In the genomic region with DNA sequence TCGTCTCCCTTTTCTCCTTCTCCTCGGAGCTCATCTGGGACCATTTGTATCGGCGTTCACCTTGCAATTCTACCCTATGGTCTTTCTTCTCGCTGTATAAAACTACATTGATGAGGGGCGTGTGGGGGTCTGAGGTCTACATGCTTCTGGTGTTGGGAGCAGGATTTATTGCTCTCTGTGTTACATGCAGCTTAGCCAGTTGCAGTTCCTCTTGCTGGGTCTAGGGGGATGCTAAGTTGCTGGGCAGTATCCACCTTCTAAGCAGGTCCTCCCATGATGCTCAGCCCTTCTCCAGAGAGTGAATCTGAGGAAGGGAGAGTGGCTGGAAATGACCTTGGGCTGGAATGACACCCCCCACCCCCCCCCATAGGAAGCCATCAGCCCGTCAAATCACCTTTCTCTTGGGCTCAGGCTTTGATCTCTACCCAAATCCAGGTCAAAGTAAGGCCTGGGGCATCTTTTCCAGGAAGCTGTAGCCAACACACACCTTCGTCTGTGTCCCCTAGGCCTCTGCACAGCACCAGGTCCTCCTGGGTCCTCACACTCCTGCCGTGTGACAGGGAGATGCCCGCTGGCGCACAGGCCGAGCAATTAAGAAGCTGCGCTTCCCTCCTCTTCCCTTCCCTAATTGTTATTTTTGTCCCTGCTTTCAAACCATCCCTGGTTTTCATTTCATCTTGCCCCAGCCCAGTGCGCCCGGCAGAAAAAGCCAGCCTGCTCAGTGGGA, we compare ENCODE assay signal across 15 mouse cellular contexts.
DNase-seq lines count a peak whose midpoint lies in the region; ATAC-seq and TF ChIP-seq lines count a peak whose summit lies in the region.
"Had no signal": no experiment of that assay in that cellular context is flagged by ENCODE, and none has a peak within 500 bp of the region (broad histone marks: within the 10 kb centered on the region; RNA-seq: fewer than 3 reads in every experiment).

No protein-coding gene starts in this region.

- H3K4me2 ChIP-seq in forebrain, embryonic 12.5 days = no peak overlapping the region
- no peak overlapping the region for H3K4me2 ChIP-seq in forebrain, embryonic 13.5 days
- no peak overlapping the region for H3K4me2 ChIP-seq in kidney, embryonic 16.5 days (replicated peaks; ENCODE audit: low read depth, low read length)
- H3K4me2 ChIP-seq: heart, embryonic 12.5 days; limb, embryonic 15.5 days; neural tube, embryonic 12.5 days had no signal

- DNase-seq in left cerebral cortex, postnatal 4 days = peak; percentile 8
- DNase-seq in left cerebral cortex, adult 2 months (ENCODE audit: extremely low spot score in 1 of 2, low spot score in 2 of 2) = no peak
- no peak for DNase-seq in frontal cortex, postnatal 36 days (ENCODE audit: low spot score in 2 of 2)
- no peak for DNase-seq in ovary, postnatal 10 days (ENCODE audit: low spot score)
- DNase-seq: adrenal gland, postnatal 14 days; cerebellum, postnatal 10 days; gastrocnemius, postnatal 14 days; right cerebral cortex, adult 18-20 months had no signal

- H3K9me3 ChIP-seq in forebrain, embryonic 12.5 days = no peaks in the 10 kb centered on the region
- H3K9me3 ChIP-seq in forebrain, embryonic 13.5 days (replicated peaks) = no peaks in the 10 kb centered on the region; the same call in 1 of the 2 replicates
- H3K9me3 ChIP-seq in kidney, embryonic 16.5 days (ENCODE audit: low read length) = no peaks in the 10 kb centered on the region
- H3K9me3 ChIP-seq: heart, embryonic 12.5 days; limb, embryonic 15.5 days; neural tube, embryonic 12.5 days had no signal

- TF ChIP-seq CTCF in left cerebral cortex, adult 2 months (IDR thresholded peaks at IDR 0.05) = no peak; the same call in 1 of the 2 replicates
- peak; percentile 8; the same call in 1 of the 2 replicates for TF ChIP-seq CTCF in olfactory bulb, adult 2 months (IDR thresholded peaks at IDR 0.05; ENCODE audit: insufficient read depth, low read depth, low read length)

- no peak overlapping the region for H3K9ac ChIP-seq in forebrain, embryonic 12.5 days
- H3K9ac ChIP-seq in forebrain, embryonic 13.5 days = no peak overlapping the region
- H3K9ac ChIP-seq in kidney, embryonic 16.5 days (replicated peaks; ENCODE audit: low read length) = no peak overlapping the region
- H3K9ac ChIP-seq: heart, embryonic 12.5 days; limb, embryonic 15.5 days; neural tube, embryonic 12.5 days had no signal

- intact Hi-C loops in left cerebral cortex, postnatal 4 days (cut with DNase I) = no loop called here
- intact Hi-C loops in left cerebral cortex, adult 2 months (cut with DNase I) = no loop called here

- no peak overlapping the region for H3K27ac ChIP-seq in forebrain, embryonic 12.5 days
- H3K27ac ChIP-seq in forebrain, embryonic 13.5 days = no peak overlapping the region
- no peak overlapping the region for H3K27ac ChIP-seq in left cerebral cortex, adult 2 months
- H3K27ac ChIP-seq in kidney, embryonic 16.5 days (ENCODE audit: low read length) = 0 out of 2 replicates have a peak overlapping the region, but pooled peaks have one; percentile 45
- H3K27ac ChIP-seq in olfactory bulb, adult 2 months (ENCODE audit: insufficient read depth, low read depth, low read length) = no peak overlapping the region
- H3K27ac ChIP-seq: limb, embryonic 15.5 days; neural tube, embryonic 12.5 days had no signal

- ATAC-seq in forebrain, embryonic 12.5 days (ENCODE audit: low FRiP score) = 0 out of 2 replicates have a peak, but pooled peaks have one; percentile 49
- no peak for ATAC-seq in forebrain, embryonic 13.5 days
- ATAC-seq in kidney, embryonic 16.5 days (ENCODE audit: low FRiP score, low TSS enrichment) = 0 out of 2 replicates have a peak, but pooled peaks have one; percentile 61

- H3K27me3 ChIP-seq in forebrain, embryonic 12.5 days = peaks cover 31% of the 10 kb centered on the region
- H3K27me3 ChIP-seq in forebrain, embryonic 13.5 days = peaks cover 18% of the 10 kb centered on the region
- H3K27me3 ChIP-seq in kidney, embryonic 16.5 days (ENCODE audit: insufficient read depth, low read length) = no peaks in the 10 kb centered on the region
- H3K27me3 ChIP-seq: heart, embryonic 12.5 days; limb, embryonic 15.5 days; neural tube, embryonic 12.5 days had no signal

- TF ChIP-seq POLR2A in olfactory bulb, adult 2 months (IDR thresholded peaks at IDR 0.05; ENCODE audit: insufficient read depth, low read depth, low read length) = no peak

- peaks cover 26% of the 10 kb centered on the region for H3K4me1 ChIP-seq in forebrain, embryonic 12.5 days
- peaks cover 9% of the 10 kb centered on the region for H3K4me1 ChIP-seq in forebrain, embryonic 13.5 days
- peaks cover 16% of the 10 kb centered on the region; the same call in 1 of the 2 replicates for H3K4me1 ChIP-seq in kidney, embryonic 16.5 days (ENCODE audit: insufficient read depth, low read length)
- H3K4me1 ChIP-seq in olfactory bulb, adult 2 months (ENCODE audit: control insufficient read depth, insufficient read depth, low read length) = peaks cover 4% of the 10 kb centered on the region

- 46% methylated on average over 15 of the region's 15 CpGs for WGBS in forebrain, embryonic 12.5 days
- 49% methylated on average over 15 of the region's 15 CpGs for WGBS in forebrain, embryonic 13.5 days
- WGBS in kidney, embryonic 16.5 days = 58% methylated on average over 15 of the region's 15 CpGs
- 63% methylated on average over 15 of the region's 15 CpGs for WGBS in olfactory bulb, adult 2 months

- no peak overlapping the region for H3K4me3 ChIP-seq in forebrain, embryonic 12.5 days (replicated peaks)
- H3K4me3 ChIP-seq in forebrain, embryonic 13.5 days = no peak overlapping the region
- H3K4me3 ChIP-seq in left cerebral cortex, adult 2 months = no peak overlapping the region
- no peak overlapping the region for H3K4me3 ChIP-seq in kidney, embryonic 16.5 days (ENCODE audit: low read length)
- H3K4me3 ChIP-seq in olfactory bulb, adult 2 months (ENCODE audit: insufficient read depth, low read depth, low read length) = no peak overlapping the region
- H3K4me3 ChIP-seq: heart, embryonic 12.5 days; limb, embryonic 15.5 days; neural tube, embryonic 12.5 days had no signal

- H3K36me3 ChIP-seq in forebrain, embryonic 12.5 days (replicated peaks) = no peaks in the 10 kb centered on the region
- no peaks in the 10 kb centered on the region for H3K36me3 ChIP-seq in forebrain, embryonic 13.5 days (ENCODE audit: poor library complexity, severe bottlenecking)
- H3K36me3 ChIP-seq in kidney, embryonic 16.5 days (ENCODE audit: insufficient read depth, low read length) = no peaks in the 10 kb centered on the region
- H3K36me3 ChIP-seq: heart, embryonic 12.5 days; limb, embryonic 15.5 days; neural tube, embryonic 12.5 days had no signal
